Mouse (Mus musculus) right cerebral cortex, postnatal 25 days (tissue): ENCODE data around the gene Mtx1.

Source experiments
- DNase-seq: peaks from one replicate; pipeline ENCODE4 v3.0.0; 2022

Mtx1 gene

DNA sequence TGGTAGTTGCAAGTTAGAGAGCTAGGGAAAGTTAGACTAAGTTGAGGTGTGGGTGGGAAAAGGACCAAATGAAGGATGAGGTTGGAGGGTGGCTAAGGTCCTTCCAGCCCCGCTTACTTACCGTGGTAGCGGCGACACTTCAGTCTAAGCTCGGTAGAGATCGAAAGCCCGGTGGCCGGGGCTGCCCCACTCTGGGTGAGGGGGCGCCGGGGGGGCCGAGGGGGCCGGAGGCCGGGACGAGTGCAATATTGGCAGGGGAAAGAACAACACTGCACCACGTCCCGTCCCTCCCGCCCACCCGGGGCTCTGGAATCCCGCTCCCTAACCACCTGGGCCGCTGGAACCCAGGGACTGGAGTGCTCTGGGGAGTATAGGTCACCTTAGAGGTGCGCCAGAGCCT is at the start of gene Mtx1:
Gene Mtx1 (minus strand): TSS at position 189 of the 400 bp plus-strand sequence.
- DNase-seq, result no peak

DNA sequence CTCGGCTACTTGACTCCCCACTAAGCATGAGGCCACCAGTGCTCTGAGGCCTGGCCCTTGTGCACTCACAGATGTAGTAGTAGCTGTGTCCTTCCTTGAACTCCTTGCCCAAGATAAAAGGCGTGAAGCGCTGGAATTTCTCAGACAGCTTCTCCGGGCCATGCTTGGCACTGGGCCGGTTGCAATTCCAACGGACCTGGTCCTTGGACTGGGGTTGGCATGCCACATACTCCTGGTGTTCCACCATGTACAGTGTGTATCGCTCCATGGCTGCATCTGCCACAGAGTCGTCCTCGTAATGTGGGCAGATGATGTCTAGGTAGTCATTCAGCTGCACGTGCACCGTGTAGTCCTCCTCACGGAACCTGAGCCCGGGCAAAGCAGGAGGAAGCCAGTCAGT is 49.2 kb upstream of the Mtx1 start:
- no peak for DNase-seq

DNA sequence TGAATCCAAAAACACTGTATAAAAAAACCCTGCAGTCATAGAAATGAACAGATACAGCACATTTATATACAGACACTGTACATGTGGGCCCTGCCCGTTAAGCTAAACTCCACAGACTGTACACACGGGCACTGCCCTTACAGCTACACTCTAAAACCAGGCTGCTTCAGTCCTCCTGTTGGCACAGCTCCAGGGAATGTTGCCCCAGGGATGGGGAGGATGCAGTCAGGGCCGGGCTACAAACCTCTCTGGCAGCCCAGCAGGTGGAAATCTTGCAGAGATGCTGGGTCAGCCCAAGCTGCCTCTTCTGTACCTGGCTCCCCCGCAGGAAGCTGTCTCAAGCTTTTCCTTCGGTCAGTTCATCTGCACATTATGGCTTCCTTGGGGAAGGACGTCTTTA is 44.9 kb upstream of the Mtx1 start:
- no peak for DNase-seq

DNA sequence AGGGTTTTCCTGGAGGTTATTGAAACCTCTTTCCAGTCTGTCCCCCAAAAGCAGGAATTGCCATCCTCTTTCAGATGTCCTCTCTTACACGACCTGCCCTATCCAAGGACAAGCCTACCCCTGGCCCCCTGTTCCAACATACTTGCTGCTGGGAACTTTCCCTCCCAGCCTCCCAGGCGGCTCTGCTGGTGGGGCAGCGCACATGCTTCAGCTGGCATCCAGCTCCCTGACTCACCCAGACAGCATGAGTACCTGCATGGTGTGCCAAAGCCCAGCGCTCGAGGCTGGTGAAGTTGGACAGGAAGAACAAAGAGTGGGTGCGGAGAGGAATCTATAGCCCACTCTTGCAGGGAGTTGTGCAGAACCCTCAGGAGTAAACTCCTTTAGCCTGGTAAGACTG is 44.0 kb upstream of the Mtx1 start:
- peak; percentile 83 for DNase-seq

DNA sequence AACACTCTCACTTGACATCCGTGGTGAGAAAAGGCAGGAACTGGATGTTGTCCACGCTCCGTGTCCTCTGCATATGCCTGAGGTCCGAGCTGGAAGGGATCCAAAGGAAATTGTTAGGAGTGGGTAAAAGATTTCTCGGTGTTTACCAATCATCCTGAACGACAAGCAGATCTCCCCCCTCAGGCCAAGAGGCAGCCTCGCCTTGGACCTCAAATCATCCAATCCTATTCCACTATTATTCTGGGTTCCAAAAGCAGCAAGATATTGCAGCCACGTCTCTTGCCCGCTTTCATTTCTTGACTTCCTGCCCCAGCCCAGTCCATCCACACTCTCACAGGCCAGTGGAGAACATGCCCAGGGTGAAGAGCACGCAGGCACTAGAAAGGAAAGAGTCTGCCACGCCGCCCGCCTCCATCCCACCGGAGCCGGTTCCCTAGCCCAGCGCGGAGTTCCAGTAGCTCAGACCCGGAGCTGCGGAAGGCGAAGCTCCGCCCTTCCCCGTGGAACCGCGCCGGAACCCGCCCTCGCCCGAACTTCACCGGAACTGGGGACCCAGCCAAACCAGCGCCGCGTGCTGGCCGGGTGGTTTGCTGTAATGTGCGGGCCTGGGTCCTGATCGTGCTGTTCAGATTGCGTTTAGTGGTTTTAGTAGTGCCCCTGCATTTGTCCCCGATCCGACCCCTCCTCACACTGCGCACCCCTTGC is 43.3 kb upstream of the Mtx1 start, which contains the start of gene Slc50a1:
Gene Slc50a1 (minus strand): TSS at position 520 of the 705 bp plus-strand sequence.
- peak; percentile 84 for DNase-seq

DNA sequence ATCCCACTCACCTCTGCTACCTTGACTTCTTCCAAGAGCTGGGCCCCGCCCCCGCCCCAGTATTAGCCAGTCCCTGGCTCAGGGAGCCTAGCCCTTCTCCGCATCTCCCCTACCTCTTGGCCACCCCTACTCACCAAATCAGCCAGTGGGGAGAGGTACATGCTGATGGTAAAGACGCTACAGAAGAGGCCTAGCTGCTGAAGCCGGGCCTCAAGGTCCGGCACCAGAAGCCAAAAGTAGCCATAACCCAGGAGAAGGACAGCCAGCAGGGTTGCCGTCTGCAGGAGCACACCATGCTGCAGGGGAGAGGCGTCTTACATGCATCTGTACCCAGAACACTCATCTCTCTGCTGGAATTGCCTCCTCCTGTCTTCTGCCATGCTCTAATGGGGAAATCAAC is 42.0 kb upstream of the Mtx1 start:
- DNase-seq, result no peak

DNA sequence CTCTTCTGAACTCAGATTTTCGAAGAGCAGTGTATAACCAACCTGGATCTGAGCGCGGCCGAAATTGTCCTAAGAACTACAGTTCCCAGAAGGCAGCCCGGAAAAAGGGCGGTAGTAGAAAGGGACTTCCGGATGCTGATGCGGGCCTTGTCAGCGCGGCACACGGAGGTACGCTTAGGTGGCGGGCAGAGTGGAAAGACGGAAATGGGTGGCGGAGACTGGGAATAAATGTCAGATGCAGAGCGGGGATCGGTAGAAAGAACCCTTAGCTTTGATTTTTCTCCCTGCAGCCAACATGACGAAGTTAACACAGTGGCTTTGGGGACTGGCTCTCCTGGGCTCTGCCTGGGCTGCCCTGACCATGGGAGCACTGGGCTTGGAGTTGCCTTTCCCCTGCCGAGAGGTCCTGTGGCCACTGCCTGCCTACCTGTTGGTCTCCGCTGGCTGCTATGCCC is 39.6 kb upstream of the Mtx1 start:
- peak; percentile 83 for DNase-seq

DNA sequence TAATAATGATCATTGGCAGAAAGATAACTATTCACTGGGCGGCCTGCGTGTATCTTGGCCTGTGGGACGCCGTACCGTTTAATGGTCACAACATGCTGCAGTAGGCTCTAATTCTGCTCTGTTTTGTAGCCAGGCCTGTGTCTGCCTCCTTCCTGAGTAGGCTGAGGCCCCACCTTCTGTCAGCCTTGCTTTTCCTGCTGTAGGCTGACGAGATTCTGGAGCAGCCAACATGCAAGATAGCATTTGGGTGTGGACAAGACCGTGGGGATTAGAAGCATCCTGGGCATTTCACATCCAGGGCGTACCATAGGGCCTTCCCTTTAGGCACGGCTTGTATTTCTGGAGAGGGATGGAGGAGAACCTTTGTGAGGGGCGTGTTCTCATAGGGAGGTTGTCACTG is 35.5 kb upstream of the Mtx1 start:
- DNase-seq, result no peak

DNA sequence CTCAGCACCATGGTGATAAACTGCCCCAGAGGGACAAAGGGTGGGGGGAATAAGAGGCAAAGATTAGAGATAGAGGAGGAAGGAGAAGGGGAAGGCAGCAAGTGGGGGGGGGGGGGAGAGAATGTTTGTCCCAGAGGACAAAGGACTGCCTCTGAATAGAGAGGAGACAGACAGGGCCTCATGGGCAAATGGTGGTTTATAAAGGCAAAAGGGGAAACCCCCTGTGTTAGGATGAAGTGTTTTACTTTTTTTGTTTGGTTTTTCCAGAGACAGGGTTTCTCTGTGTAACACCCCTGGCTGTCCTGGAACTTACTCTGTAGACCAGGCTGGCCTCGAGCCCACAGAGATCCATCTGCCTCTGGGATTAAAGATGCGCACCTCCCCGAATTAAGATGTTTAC is 33.3 kb upstream of the Mtx1 start:
- DNase-seq, result no peak

DNA sequence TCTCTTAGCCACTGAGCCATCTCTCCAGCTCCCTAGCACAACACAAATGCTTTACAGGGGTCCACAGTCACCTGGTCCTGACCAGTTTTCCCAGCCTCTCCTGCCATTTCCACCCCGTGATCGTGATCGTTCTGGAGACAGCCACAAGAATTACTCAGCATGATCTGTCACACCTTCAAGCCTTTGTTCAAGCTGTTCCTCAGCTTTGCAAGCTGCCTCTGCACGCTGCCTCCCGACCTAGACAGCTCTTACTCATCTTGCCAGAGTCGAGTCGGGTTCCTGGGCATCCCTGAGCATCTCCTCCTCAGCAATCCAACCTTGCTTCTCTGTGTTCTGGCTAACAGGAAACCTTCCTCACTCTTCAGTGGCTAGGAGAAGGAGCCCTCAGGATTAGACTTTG is 32.2 kb upstream of the Mtx1 start, which contains the start of gene Dpm3:
Gene Dpm3 (plus strand): TSS at position 283 of the 400 bp plus-strand sequence.
- DNase-seq, result no peak

DNA sequence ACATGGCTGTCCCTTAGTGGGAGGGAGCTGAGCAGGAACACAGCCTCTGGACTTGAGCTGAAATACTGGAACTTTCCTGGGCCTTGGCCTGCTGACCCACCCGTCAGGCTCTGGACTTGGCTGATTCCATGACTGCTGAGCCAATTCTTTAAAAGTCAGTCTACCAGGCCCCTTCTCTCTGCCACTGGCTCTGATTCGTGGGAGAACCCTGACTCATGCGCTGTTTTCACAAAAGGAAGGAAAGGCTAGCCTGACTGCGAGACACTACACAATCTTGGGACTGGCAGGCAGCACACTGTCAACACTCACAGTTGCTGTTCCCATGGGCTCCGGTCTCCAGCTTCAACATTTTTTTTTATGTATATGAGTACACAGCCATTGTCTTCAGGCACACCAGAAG is 29.3 kb upstream of the Mtx1 start:
- no peak for DNase-seq

DNA sequence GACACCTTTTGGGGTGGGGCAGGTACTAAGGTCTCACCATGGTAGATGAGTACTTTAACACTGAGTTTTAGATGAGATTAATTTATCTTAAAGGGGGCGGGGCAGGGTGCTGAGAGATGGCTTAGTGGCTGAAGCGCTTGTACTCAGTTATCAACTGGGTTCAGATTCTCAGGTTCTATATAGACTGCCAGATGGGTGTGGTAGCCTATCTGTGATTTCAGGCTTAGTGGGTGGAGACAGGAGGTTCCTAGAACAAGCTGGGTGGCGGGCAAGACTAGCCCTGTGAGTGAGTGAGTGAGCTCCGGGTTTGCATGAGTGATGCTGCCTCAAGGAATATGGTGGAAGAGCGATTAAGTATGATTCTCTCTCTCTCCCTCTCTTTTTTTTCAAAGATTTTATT is 28.1 kb upstream of the Mtx1 start:
- DNase-seq, result no peak

DNA sequence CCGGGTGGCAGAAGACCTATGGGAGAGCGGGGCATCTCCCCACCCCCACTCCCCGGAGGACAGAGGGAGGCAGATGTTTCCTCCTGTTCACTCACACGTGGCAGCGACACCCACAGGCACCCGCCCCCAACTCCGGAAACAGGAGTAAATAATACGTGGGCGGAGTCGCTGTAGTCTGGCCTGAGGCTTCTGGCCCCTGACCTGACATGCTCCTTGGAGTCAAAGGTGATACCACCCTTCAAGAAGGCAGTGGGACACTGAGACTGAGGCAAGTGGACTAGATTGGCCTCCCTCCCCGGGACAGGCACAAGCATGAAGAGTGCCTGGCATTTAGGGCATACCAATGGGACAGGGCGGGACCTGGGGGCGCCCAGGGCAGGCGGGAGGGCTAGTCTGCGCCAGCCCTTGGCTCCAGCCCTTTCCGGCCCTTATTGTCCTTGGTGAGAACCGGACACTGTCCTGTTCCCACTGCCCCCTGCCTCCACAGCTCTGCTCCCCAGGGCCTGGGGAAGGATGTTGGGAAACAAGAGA is 24.5 kb upstream of the Mtx1 start:
- DNase-seq, result no peak

DNA sequence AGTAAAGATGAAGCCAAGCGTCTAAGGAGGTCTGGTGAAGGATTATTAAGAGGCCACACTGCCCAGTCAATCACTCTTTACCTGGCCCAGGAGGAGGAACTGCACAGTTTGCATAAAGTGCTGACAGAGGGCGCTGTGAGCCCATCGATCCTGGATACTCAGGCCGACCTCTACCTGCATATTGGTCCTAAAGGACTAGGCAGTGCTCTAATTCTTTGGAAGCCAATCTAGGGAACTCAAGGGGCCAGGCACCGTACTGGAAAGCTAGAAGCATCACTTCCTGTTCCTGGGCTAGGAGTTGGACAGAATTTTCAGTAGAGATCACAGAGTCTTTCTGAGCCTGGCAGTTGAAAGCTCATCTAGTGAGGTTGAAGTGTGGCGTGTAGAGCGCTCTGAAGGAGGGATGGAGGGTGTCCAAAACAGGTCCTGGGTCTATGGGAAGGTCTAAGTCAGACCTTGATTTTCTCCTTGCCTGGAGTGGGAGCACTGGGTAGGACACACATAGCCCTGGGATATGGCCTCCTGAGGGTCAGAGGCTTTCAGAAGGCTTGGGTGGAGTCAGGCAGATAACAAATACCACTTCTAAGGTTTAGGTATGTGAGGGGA is 23.6 kb upstream of the Mtx1 start:
- no peak for DNase-seq

DNA sequence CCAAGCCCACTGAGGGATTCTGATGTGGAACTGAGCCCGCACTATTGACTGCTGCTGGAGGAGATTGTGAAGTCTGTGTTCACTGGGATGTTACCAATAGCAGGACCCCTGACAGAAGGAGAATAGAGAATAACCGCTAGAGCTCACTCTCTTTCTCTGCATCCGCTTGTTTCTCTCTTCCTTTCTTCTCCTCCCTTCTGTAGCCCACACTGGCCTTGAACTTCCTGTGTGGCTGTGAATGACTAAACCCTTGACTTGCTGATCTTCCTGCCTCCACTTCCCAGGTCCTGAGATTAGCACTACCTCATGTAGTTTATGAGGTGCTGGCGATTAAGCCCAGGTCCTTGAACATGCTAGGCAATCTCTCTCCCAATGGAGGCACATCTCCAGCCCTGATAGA is 20.6 kb upstream of the Mtx1 start:
- no peak for DNase-seq

DNA sequence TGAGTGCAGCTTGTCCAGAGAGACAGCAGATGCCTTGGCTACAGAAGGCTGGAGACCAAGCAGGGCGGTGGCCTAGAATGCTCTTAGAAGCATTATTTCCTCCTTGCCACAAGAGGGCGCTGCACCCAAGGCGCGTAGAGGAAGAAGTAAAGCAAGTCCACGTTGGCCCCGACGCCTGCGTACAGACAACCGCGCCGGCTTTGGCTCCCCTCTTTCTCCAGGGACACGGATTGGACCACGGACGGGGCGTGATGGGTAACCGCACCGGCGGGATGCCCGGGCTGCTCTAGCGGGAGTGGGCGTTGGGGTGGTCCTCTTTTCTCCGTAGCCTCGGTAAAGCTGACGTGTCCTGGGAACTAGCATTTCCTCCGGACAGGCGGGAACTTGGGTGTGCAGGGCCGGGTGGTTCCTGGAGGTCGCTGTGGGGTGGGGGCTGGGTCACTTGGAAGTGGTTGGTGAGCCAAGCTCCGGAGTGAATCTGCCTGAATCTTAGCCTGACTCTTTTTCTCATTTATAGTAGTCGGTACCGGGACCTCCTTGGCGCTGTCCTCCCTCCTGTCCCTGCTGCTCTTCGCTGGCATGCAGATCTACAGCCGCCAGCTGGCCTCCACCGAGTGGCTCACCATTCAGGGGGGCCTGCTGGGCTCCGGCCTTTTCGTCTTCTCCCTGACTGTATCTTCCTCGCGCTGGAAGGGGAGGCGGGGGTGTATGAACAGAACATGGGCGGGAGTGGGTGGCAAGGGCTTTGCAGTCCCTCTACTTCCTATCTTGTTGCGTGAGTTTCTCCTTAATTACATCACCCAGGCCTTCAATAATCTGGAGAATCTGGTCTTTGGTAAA is 19.6 kb upstream of the Mtx1 start, which contains the start of gene Trim46:
Gene Trim46 (minus strand): TSS at position 49 of the 840 bp plus-strand sequence.
- DNase-seq, result peak; percentile 90

DNA sequence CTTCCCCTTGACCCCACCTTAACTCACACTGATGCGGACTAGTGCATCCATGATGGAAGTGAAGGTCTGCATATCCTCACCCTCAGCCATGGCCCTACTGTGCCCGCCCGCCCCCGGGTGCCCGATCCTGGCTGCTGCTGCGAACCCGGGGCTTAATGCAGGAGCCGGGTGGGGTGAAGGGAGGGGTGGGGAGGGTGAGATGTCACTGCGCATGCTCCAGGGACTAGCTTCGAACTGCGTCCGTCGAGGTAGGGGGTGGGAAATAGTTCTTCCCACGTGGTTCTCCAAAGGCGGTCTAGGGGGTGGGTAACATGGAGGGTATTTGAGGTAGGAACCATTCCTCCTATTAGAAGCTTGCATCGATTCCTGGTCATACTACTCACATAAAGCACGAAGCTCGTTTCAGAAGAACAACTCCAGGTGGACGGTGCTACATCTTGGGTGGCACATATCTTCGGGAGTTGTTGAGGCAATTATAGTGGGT is 18.8 kb upstream of the Mtx1 start, which contains the start of gene Krtcap2:
Gene Krtcap2 (plus strand): TSS at position 279 of the 484 bp plus-strand sequence.
- DNase-seq, result peak; percentile 72

DNA sequence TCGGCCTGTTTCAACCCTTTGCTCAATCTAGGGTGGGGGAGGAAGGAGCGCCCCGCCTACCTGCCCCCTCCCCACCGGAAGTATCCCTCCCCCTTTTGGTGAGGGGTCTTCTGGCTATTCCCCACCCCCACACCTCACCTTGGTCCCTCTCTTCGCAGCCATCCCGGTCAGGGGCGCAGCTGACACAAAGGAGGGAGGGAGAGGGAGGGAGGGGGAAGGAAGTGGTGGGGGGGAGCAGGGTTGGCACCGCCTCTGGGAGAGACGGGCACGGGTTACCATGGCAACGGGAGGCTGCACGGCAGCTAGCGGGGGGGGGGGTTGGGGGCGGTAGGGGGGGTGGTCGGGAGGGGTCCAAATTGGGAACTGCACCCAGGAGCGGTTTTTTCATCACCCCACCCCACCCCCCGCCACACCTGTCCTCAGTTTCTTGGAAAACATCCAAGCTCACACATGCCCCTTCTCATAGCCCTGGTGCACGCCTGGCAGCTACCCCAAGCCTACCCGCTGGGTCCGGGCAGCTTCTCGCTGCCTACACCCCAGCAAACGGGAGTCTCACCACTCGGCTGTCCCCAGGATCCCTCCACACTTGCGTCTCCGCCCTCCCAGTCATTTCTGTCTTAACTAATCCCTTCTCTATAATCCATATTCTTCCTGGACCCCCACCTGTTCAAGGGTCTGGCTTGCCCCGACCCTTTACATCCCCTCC is 18.2 kb upstream of the Mtx1 start:
- DNase-seq, result peak; percentile 67

DNA sequence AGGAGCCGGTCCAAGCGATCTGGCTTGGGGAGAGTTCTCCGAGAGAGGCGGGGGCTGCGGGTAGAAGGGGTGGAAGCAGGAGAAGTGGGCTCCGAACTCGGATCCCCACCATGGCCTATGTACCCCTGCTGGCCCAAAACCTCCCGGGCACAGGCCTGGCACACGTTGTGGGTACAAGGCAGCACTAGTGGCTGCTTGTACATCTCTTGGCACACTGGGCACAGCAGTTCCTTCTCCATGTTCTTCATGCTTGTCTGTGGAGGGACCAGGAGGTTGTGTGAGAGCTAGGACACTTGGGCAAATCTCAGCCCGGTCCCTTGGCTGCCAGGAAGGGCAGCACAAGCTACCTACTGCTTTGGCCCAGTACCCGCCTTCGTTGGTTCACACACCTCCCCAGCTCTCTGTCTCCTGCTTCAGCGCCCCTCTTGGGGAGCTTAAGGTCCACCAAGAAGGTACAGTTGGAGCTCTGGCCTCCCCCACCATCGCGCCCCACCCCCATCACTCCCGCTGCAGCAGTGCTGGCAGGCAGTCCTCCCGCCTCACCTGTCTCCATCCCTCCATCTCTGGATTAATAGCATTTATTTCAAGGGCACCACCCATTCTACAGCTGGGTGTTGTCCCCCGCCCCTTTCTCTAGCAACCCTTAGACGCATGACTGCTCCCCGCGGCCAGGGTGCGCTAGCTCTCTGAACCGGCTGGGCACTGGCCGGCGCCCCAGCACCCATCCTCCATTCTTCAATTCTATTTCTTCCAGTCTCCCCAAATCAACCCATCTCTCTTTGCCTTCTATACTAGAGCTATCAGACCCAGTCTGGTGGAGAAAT is 17.5 kb upstream of the Mtx1 start:
- no peak for DNase-seq

DNA sequence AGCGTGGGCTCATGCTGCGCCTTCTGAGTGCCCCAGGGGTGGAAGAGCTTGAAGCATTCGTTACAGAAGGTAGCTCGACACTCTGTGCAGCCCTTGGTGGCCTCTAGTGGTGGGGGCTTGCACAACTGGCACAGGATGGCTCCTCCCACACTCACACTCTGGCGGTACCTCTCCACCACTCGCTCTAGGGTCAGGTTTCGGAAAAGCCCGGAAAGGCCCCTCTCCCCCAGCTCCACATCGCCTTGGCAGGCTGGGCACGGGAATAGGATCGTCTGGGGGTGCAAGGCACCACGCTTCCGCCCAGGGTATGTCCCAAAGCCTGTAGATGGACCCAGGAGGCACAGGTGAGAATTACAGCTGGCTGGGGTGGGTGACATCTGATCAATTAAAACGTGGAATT is 16.7 kb upstream of the Mtx1 start:
- no peak for DNase-seq

DNA sequence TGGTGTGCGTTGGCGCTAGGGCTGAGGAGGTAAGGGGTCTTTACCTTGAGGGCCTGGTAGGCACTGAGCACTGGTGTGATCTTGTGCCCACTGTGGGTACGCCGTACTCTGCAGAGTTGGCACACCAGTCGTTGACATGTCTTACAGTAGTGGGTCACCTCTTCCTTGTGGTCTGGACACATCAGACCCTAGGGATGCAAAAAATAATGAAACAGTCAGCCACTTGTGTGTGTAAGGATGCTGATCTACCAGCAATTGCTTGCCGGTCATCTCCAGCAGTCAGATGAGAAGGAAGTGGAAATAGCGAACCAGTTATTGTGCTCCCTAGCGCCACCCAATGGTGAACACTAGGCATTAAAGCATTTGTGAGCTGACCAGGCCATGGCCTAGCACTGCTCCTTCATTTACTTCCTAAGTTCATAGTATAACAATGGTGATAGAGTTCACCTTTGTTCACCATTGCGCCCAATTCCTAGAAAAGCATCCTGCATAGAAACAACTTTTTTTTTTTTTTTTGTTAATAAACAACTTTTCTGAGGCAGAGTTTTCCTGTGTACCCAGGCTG is 15.5 kb upstream of the Mtx1 start:
- DNase-seq, result no peak
